Mouse (Mus musculus) neural tube, embryonic 14.5 days (tissue): ENCODE results near the gene Daxx. TPM values are rescaled to one million over a fixed set of nuclear protein-coding genes. Genes with fewer than 3 reads are reported as not detected.
"Not testable (repeated sequence)": the region's sequence is repeated elsewhere in the genome, so short reads cannot be mapped to it uniquely, and the experiment has no call there.

Source experiments
- ATAC-seq: fragments of 200-750 bp; cut with Nextera tagmentation; 2 replicates; pipeline ENCODE4 v1.8.0; 2017; ENCODE audit warnings: low read depth, mild to moderate bottlenecking, moderate TSS enrichment, moderate library complexity
- H3K27ac ChIP-seq: fragments of 300-500 bp; sonication (generic); 2 replicates; pipeline ENCODE4 v1.5.1; 2014; ENCODE audit warnings: low read depth, mild to moderate bottlenecking, control low read depth, low read length, moderate library complexity, mixed read lengths
- H3K27me3 ChIP-seq: fragments of 300-500 bp; sonication (generic); 2 replicates; pipeline ENCODE4 v1.6.1; 2014; ENCODE audit warnings: low read length; ENCODE audit not compliant: control insufficient read depth, insufficient read depth
- H3K36me3 ChIP-seq: fragments of 300-500 bp; sonication (generic); 2 replicates; pipeline ENCODE4 v1.6.1; 2014; ENCODE audit warnings: low read length, mixed read lengths; ENCODE audit not compliant: control insufficient read depth, insufficient read depth
- H3K4me1 ChIP-seq: fragments of 300-500 bp; sonication (generic); 2 replicates; pipeline ENCODE4 v1.6.1; 2014; ENCODE audit warnings: low read length; ENCODE audit not compliant: control insufficient read depth, insufficient read depth
- H3K4me2 ChIP-seq: fragments of 300-500 bp; sonication (generic); 2 replicates; pipeline ENCODE4 v1.6.1; 2014; ENCODE audit warnings: mild to moderate bottlenecking, low read depth, low read length, control low read depth
- H3K4me3 ChIP-seq: fragments of 300-500 bp; sonication (generic); 2 replicates; pipeline ENCODE4 v1.5.1; 2014; ENCODE audit warnings: low read depth, low read length, control low read depth, mixed read lengths
- H3K9ac ChIP-seq: fragments of 300-500 bp; sonication (generic); replicated peaks from 2 replicates; pipeline ENCODE4 v1.6.1; 2014; ENCODE audit warnings: low read depth, mild to moderate bottlenecking, control low read depth, low read length, mixed read lengths
- H3K9me3 ChIP-seq: fragments of 300-500 bp; sonication (generic); 2 replicates; pipeline ENCODE4 v1.6.1; 2016; ENCODE audit warnings: low read length; ENCODE audit not compliant: control insufficient read depth
- WGBS: fragments of 180-500 bp; shearing (Covaris S2); extraction: QIAGEN DNeasy Blood & Tissue Kit; methylation state at CpG from one replicate; pipeline ENCODE4 v1.1.7; 2014; 5-methylcytosine and 5-hydroxymethylcytosine counted together
- polyA plus RNA-seq: library from polyadenylated mRNA; unstranded; fragments of >200 nt; fragmentation: Nextera tagmentation; extraction: Ambion mirVana; gene quantifications from 2 replicates; pipeline ENCODE4 v1.2.1, GENCODE M21; 2014

Gene Daxx
- polyA plus RNA-seq, 1 experiment from 2014 or later = 46.0 TPM

GRCm38 (mm10) chr17:33947430-33948089, 38.3 kb downstream of the Daxx start:
- Histone ChIP-seq H3K27me3 (no peaks in the 10 kb centered on the region), H3K4me2 (no peak overlapping the region), H3K27ac (no peak overlapping the region), H3K36me3 (peaks cover 23% of the 10 kb centered on the region), H3K4me3 (no peak overlapping the region), H3K9me3 (no peaks in the 10 kb centered on the region), H3K4me1 (peaks cover 24% of the 10 kb centered on the region), H3K9ac (no peak overlapping the region)
- no peak for ATAC-seq
- 97% methylated on average over 10 of the region's 10 CpGs for WGBS

GRCm38 (mm10) chr17:33948090-33948904, 39.1 kb downstream of the Daxx start:
- no peak for ATAC-seq
- H3K9me3 ChIP-seq = no peaks in the 10 kb centered on the region
- H3K27ac ChIP-seq = no peak overlapping the region
- no peak overlapping the region for H3K4me2 ChIP-seq
- peaks cover 25% of the 10 kb centered on the region for H3K36me3 ChIP-seq
- H3K9ac ChIP-seq = no peak overlapping the region
- H3K4me1 ChIP-seq = peaks cover 24% of the 10 kb centered on the region
- 87% methylated on average over 22 of the region's 22 CpGs for WGBS
- no peaks in the 10 kb centered on the region for H3K27me3 ChIP-seq
- H3K4me3 ChIP-seq = no peak overlapping the region

- Histone ChIP-seq H3K9ac (no peak overlapping the region), H3K4me3 (no peak overlapping the region), H3K4me2 (no peak overlapping the region), H3K9me3 (no peaks in the 10 kb centered on the region), H3K27me3 (no peaks in the 10 kb centered on the region), H3K36me3 (peaks cover 26% of the 10 kb centered on the region), H3K4me1 (peaks cover 30% of the 10 kb centered on the region), H3K27ac (no peak overlapping the region)
- no peak for ATAC-seq
- 91% methylated on average over 19 of the region's 19 CpGs for WGBS
These were observed 39.8 kb downstream of the Daxx start for GRCm38 (mm10) chr17:33948905-33949537.

GRCm38 (mm10) chr17:33950131-33950625, 41.0 kb downstream of the Daxx start:
- Histone ChIP-seq H3K4me2 (peak overlapping the region; percentile 95), H3K9ac (peak overlapping the region; percentile 72), H3K4me3 (peak overlapping the region; percentile 49), H3K9me3 (no peaks in the 10 kb centered on the region), H3K36me3 (peaks cover 22% of the 10 kb centered on the region; the same call in 1 of the 2 replicates), H3K4me1 (peaks cover 39% of the 10 kb centered on the region), H3K27ac (peak overlapping the region; percentile 90; the same call in 1 of the 2 replicates), H3K27me3 (no peaks in the 10 kb centered on the region)
- no peak for ATAC-seq
- WGBS = 82% methylated on average over 10 of the region's 10 CpGs

GRCm38 (mm10) chr17:33951021-33951946, 42.1 kb downstream of the Daxx start, which contains the start of gene B3galt4:
Gene B3galt4, minus strand, starts transcription at chr17:33951488.
- H3K4me1 ChIP-seq = peaks cover 39% of the 10 kb centered on the region
- WGBS = under 1% methylated on average over 45 of the region's 45 CpGs
- peak within 1 kb of the TSS; percentile 49 for H3K4me3 ChIP-seq
- peak within 1 kb of the TSS; percentile 90 for H3K27ac ChIP-seq
- H3K9ac ChIP-seq = peak within 1 kb of the TSS; percentile 72
- peak within 1 kb of the TSS; percentile 95 for H3K4me2 ChIP-seq
- peak; percentile 72 for ATAC-seq
- H3K9me3 ChIP-seq = no peaks in the 10 kb centered on the region
- H3K27me3 ChIP-seq = no peaks in the 10 kb centered on the region
- H3K36me3 ChIP-seq = peaks cover 19% of the 10 kb centered on the region; the same call in 1 of the 2 replicates

GRCm38 (mm10) chr17:33952015-33952414, 42.8 kb downstream of the Daxx start:
- 79% methylated on average over 13 of the region's 13 CpGs for WGBS
- Histone ChIP-seq H3K4me1 (peaks cover 44% of the 10 kb centered on the region), H3K4me2 (peak overlapping the region; percentile 95), H3K9ac (peak overlapping the region; percentile 72; the same call in 1 of the 2 replicates), H3K36me3 (peaks cover 17% of the 10 kb centered on the region; the same call in 1 of the 2 replicates)
- not testable (repeated sequence) for H3K27me3 ChIP-seq, H3K4me3 ChIP-seq, H3K9me3 ChIP-seq, H3K27ac ChIP-seq, ATAC-seq

- Histone ChIP-seq H3K27ac (no peak overlapping the region), H3K9ac (no peak overlapping the region), H3K27me3 (no peaks in the 10 kb centered on the region), H3K36me3 (peaks cover 13% of the 10 kb centered on the region; the same call in 1 of the 2 replicates), H3K4me1 (peaks cover 44% of the 10 kb centered on the region), H3K4me3 (no peak overlapping the region), H3K9me3 (no peaks in the 10 kb centered on the region), H3K4me2 (no peak overlapping the region)
- ATAC-seq = no peak
- 79% methylated on average over 4 of the region's 4 CpGs for WGBS
These were observed 43.7 kb downstream of the Daxx start for GRCm38 (mm10) chr17:33952879-33953278.

GRCm38 (mm10) chr17:33953310-33953709, 44.1 kb downstream of the Daxx start:
- Histone ChIP-seq H3K4me2 (no peak overlapping the region), H3K9ac (no peak overlapping the region), H3K27me3 (no peaks in the 10 kb centered on the region), H3K9me3 (no peaks in the 10 kb centered on the region), H3K4me1 (peaks cover 44% of the 10 kb centered on the region), H3K36me3 (peaks cover 16% of the 10 kb centered on the region; the same call in 1 of the 2 replicates), H3K27ac (no peak overlapping the region), H3K4me3 (no peak overlapping the region)
- no peak for ATAC-seq
- whole genome bisulfite sequencing = 84% methylated on average over 3 of the region's 3 CpGs
